Mouse (Mus musculus): Measurements from ENCODE around the gene Olfr55. TPM values are rescaled to one million over a fixed set of nuclear protein-coding genes. Genes with fewer than 3 reads are reported as not detected.

The Olfr55 gene
- not detected for total RNA-seq (2023)

DNA sequence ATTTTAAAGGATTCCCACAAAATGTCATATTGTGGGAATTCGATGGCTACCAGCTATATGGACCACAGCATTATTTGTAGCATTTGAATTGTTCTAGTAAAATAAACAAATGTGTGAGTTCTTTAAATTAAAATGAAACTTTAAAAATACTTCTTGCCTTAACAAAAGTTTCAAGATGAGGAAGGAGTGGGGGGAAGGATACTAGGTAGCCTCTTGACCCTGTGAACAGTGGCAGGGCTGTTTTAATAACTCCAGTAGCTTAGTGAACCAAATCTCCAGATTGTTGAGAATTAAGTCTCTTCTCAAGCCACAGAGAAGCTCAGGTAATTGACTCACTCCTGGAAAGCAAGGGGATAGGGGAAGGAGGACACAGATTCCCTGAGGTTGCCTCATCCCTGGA lies at the start of gene Olfr55:
Olfr55 (plus strand) TSS at position 301 of the 400 bp plus-strand sequence.

DNA sequence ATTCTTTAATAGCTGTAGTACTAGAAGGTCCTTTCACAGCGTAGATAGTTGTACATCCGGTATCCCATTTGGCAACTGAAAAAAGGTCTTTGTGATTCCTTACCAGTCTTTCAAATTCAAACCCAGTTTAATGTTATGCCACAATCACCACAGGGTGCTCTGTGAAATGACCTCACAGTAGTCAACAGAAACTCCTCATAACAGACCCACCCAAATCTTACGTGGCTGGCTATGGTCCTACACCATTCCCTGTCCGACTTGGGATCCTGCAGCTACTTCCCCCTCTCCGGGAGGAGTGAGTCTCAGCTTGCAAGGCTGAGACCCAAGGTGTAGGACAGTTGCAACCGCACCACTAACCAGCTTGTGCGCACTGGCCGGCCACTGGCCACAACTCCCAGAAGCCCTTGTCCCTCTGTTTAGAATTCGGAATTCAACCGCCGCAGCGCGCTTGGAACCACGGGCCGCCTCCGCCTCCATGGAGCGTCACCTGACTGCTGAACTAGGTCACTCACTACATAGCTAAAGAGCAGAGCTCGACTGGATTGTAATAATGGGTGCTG lies 28.9 kb upstream of the Olfr55 start, which contains the start of gene Morc2b:
Morc2b (minus strand) TSS at position 423 of the 560 bp plus-strand sequence.

DNA sequence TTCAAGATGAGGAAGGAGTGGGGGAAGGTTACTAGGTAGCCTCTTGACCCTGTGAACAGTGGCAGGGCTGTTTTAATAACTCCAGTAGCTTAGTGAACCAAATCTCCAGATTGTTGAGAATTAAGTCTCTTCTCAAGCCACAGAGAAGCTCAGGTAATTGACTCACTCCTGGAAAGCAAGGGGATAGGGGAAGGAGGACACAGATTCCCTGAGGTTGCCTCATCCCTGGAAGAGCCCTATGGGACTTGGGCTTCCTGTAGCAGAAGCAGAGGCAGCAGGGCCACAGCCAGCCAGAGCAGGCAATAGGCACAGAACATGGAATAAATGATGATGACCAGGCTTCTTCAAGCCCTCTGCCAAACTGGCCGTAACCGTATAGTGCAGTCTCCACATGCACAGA lies 22.8 kb downstream of the Olfr55 start, which contains the start of gene Olfr239:
Olfr239 (plus strand) TSS at position 301 of the 400 bp plus-strand sequence.

DNA sequence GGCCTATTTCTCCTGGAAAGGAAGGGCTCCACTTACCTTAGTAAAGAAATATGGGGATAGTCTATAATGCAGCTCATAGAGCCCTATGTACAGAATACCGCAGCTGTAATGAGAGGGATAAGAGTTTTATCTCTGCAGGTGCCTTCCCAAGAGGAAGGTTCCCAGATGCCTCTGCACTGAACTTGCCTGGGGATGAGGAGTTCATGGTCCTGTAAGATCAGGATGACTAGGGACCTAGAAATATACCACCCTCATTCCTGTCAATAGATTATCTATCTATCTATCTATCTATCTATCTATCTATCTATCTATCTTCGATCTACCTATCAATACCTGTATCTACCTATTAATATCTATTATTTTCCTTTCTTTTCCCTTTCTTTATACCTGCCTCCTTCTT lies 53.3 kb downstream of the Olfr55 start, which contains the start of gene Olfr1564:
Olfr1564 (minus strand) TSS at position 101 of the 400 bp plus-strand sequence.

Other genes starting within 250 kb of the Olfr55 start
- gene Cyp4f13, start 221.0 kb upstream of the Olfr55 start, total RNA-seq (2023) = 10 to 100 TPM; 77.5 to 83.8 TPM
- gene Zfp472, start 202.6 kb upstream of the Olfr55 start, total RNA-seq (2023) = 10 to 100 TPM; 23.1 to 30.3 TPM
- 10 to 100 TPM; 14.3 to 15.0 TPM for gene Zfp952, start 175.3 kb upstream of the Olfr55 start, total RNA-seq (2023)
- gene Zfp763, start 135.0 kb upstream of the Olfr55 start, total RNA-seq (2023) = 1 to 10 TPM; 7.7 to 9.2 TPM
- not detected for gene 4921501E09Rik, start 100.4 kb upstream of the Olfr55 start, total RNA-seq (2023)
- 1 to 10 TPM; 3.6 to 5.0 TPM for gene Zfp563, start 79.1 kb upstream of the Olfr55 start, total RNA-seq (2023)
- not detected for gene Morc2b, start 28.8 kb upstream of the Olfr55 start, total RNA-seq (2023)
- gene Olfr239, start 22.9 kb downstream of the Olfr55 start, total RNA-seq (2023) = not detected
- not detected for gene Olfr1564, start 53.2 kb downstream of the Olfr55 start, total RNA-seq (2023)
- 10 to 100 TPM in 1 of 2 experiments, 1 to 10 TPM in 1; 9.4 to 10.1 TPM for gene Zfp955a, start 86.7 kb downstream of the Olfr55 start, total RNA-seq (2023)
- gene Olfr63, start 96.2 kb downstream of the Olfr55 start, total RNA-seq (2023) = not detected
- gene Zfp955b, start 121.1 kb downstream of the Olfr55 start, total RNA-seq (2023) = 10 to 100 TPM; 10.5 to 16.1 TPM
- 10 to 100 TPM; 13.7 to 19.7 TPM for gene Zfp81, start 190.4 kb downstream of the Olfr55 start, total RNA-seq (2023)
- 1 to 10 TPM; 8.0 to 8.8 TPM for gene Zfp101, start 226.2 kb downstream of the Olfr55 start, total RNA-seq (2023)

Measured in T-cell, adult 66 days (primary cell).